Comparison of ENCODE assay signal across 9 mouse cellular contexts in the genomic region with DNA sequence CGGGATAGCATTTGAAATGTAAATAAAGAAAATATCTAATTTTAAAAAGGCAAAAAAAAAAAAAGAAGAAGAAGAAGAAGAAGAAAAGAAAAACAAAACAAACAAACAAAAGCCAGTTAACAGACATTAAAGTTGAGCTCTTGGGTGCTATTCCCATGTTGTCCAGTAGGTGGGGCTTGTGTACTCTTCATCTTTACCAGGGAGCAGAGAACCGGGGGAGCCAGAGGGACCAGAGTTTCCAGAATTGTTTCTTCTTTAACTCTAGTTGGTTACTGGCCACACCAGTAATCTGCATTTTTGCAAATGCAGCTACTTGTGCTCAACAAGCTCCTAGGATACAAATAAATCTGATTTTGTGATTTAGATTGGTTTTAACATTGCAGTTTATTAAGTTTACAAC.
DNase-seq lines count a peak whose midpoint lies in the region; ATAC-seq and TF ChIP-seq lines count a peak whose summit lies in the region.
"Had no signal": no experiment of that assay in that cellular context is flagged by ENCODE, and none has a peak within 500 bp of the region (broad histone marks: within the 10 kb centered on the region; RNA-seq: fewer than 3 reads in every experiment).

No protein-coding gene starts in this region.

- 0 out of 2 replicates have a peak, but pooled peaks cover 2% of the 10 kb centered on the region for H3K4me1 ChIP-seq in limb, embryonic 14.5 days (ENCODE audit: control insufficient read depth, insufficient read depth, low read length)
- H3K4me1 ChIP-seq: neural tube, embryonic 12.5 days had no signal

- no peak overlapping the region for H3K9ac ChIP-seq in limb, embryonic 14.5 days (ENCODE audit: low read depth, low read length, severe bottlenecking)
- H3K9ac ChIP-seq: neural tube, embryonic 12.5 days had no signal

- H3K27me3 ChIP-seq in limb, embryonic 14.5 days (ENCODE audit: control insufficient read depth, insufficient read depth, low read length) = no peaks in the 10 kb centered on the region
- H3K27me3 ChIP-seq: neural tube, embryonic 12.5 days had no signal

- no peak overlapping the region for H3K4me3 ChIP-seq in limb, embryonic 14.5 days (replicated peaks; ENCODE audit: low read length)
- H3K4me3 ChIP-seq: neural tube, embryonic 12.5 days had no signal

- H3K27ac ChIP-seq in limb, embryonic 14.5 days (replicated peaks; ENCODE audit: low read depth, low read length) = no peak overlapping the region
- H3K27ac ChIP-seq: neural tube, embryonic 12.5 days had no signal

- H3K9me3 ChIP-seq in limb, embryonic 14.5 days (ENCODE audit: control insufficient read depth, low read length) = no peaks in the 10 kb centered on the region
- H3K9me3 ChIP-seq: neural tube, embryonic 12.5 days had no signal

- H3K36me3 ChIP-seq in limb, embryonic 14.5 days (ENCODE audit: control insufficient read depth, insufficient read depth, low read length) = no peaks in the 10 kb centered on the region
- H3K36me3 ChIP-seq: neural tube, embryonic 12.5 days had no signal

- no peak for ATAC-seq in limb, embryonic 14.5 days (ENCODE audit: low FRiP score, low read depth)

- TF ChIP-seq POLR2A in limb, embryonic 14.5 days (IDR thresholded peaks at IDR 0.05; ENCODE audit: borderline replicate concordance, extremely low read depth, insufficient read depth, insufficient read length) = no peak

- no peak overlapping the region for H3K4me2 ChIP-seq in limb, embryonic 14.5 days (replicated peaks; ENCODE audit: low read depth, low read length, severe bottlenecking)
- H3K4me2 ChIP-seq: neural tube, embryonic 12.5 days had no signal

- 14% methylated on average over 2 of the region's 2 CpGs for WGBS in limb, embryonic 14.5 days

- DNase-seq in 3T3-L1 (ENCODE audit: low read depth, low spot score) (peak; percentile 88), MEL-GATA-1-ER (ENCODE audit: extremely low read depth, low read depth) (peak; percentile 21)
- peak; percentile 40 to 65 for DNase-seq in cerebellum, adult 18-20 months
- DNase-seq in frontal cortex, postnatal 10 days (ENCODE audit: low spot score in 2 of 2) = peak; percentile 7 to 37
- DNase-seq in kidney, adult 9 months = peak; percentile 44
- peak; percentile 92 for DNase-seq in limb, embryonic 14.5 days (ENCODE audit: low spot score)
- peak; percentile 73 for DNase-seq in retina, postnatal 1 day
- peak; percentile 13 for DNase-seq in urinary bladder, postnatal 10 days (ENCODE audit: low spot score)

Comparison
In these comparisons a context has a peak if more than half of its experiments do, and no peak if none do; other contexts are left out.
1. DNase-seq: peak in every context shown above with its lines; median percentile 92 in limb, embryonic 14.5 days; 88 in 3T3-L1; 73 in retina, postnatal 1 day; 52 in cerebellum, adult 18-20 months; 44 in kidney, adult 9 months; 22 in frontal cortex, postnatal 10 days; 21 in MEL-GATA-1-ER; 13 in urinary bladder, postnatal 10 days.